Mouse (Mus musculus): ENCODE results near the gene Terf2ip. TPM values are rescaled to one million over a fixed set of nuclear protein-coding genes. Genes with fewer than 3 reads are reported as not detected.

Gene Terf2ip
- 13.9 to 15.2 TPM (median 14.6 TPM) in 4 replicates for total RNA-seq (2023; ENCODE audit: inconsistent age)

DNA sequence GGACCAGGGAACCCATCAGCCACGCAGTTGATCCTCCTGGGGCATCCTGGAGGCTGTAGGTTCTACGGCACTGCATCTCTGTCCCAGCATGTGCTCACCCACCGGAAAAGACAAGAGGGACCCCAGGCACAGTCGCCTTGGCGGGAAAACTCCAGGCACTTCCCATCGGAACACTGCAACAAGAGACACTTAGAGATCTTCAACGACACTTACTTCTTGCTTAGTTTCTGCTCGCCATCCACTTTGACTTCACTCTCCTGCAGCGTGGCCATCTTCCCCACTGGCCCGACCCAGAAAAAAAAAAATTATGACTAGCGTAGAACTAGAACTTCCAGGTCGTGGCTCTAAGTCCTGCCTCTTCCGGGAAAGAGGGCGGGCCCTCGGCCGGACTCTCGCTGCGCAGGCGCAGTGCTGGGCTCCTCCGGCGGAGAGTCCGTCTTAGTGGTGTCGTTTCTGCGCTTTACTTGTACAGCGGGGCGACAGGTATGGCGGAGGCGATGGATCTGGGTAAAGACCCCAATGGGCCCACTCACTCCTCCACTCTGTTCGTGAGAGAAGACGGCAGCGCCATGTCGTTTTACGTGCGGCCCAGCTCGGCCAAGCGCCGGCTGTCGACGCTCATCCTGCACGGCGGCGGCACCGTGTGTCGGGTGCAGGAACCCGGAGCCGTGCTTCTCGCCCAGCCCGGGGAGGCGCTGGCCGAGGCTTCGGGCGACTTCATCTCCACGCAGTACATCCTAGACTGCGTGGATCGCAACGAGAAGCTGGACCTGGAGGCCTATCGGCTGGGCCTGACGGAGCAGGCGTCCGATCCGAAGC is at the start of gene Terf2ip, which contains the start of gene Kars:
TSS of gene Terf2ip (plus strand) at position 402 of the 819 bp plus-strand sequence.
TSS of gene Kars (minus strand) at position 327 of the 819 bp plus-strand sequence.

DNA sequence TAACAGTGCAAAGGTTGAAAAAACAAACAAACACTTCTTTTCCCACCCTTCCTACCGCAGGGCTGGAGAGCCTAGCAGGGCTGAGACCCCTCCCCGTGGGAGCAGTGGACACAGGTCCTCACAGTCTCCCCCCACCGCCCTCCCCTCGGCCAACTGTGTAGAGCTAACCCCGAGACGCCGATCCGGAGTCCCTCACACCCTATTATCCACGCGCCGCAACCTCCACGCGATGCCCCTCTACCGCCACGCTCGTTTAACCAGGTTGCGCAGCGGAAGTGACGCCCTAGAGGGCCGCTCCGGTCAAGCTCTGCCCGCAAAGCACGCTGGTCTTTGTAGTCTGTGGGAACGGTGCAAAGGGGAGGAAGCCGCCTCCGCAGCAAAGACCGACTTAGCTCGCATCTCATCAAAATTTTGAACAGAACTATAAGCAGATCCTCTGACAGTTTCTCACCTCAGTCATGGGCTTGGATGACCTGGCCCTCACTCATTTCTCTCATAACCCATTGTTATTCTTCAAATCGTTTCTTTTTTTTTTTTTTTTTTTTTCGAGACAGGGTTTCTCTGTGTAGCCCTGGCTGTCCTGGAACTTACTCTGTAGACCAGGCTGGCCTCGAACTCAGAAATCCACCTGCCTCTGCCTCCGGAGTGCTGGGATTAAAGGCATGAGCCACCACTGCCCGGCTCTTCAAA is 19.0 kb upstream of the Terf2ip start, which contains the start of gene Adat1:
TSS of gene Adat1 (minus strand) at position 290 of the 690 bp plus-strand sequence.

DNA sequence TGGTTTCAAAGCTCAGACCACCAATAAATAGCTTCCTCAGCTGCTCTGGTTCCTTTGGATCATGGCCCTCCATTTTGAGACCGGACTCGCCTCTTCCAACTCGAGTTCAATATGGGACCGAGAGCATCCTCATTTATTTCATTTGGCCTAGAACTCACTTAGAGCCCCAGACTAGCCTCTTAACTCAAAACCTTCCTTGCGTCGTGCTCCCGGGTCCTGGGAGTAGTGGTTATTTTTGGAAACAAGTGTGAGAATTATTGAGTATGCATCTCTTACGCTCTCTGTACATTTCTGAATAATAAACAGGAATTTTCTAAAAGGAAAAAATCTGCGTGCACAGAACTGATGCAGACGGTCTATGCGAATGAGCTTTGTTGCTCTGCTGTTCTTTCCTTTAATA is 3.7 kb downstream of the Terf2ip start, which contains the start of gene Gm6793:
TSS of gene Gm6793 (minus strand) at position 101 of the 400 bp plus-strand sequence.

Other genes with a start within 250 kb of the Terf2ip start
- gene Cfdp1, start 157.1 kb upstream of the Terf2ip start, total RNA-seq (2023; ENCODE audit: inconsistent age), result 42.6 to 54.3 TPM (median 46.9 TPM) in 4 replicates
- 3.6 to 4.4 TPM (median 3.9 TPM) in 4 replicates for gene Tmem170, start 134.6 kb upstream of the Terf2ip start, total RNA-seq (2023; ENCODE audit: inconsistent age)
- not detected in 4 replicates for gene Chst5, start 101.0 kb upstream of the Terf2ip start, total RNA-seq (2023; ENCODE audit: inconsistent age)
- gene Tmem231, start 77.5 kb upstream of the Terf2ip start, total RNA-seq (2023; ENCODE audit: inconsistent age), result 3.3 to 4.3 TPM (median 3.6 TPM) in 4 replicates
- gene Gabarapl2, start 70.7 kb upstream of the Terf2ip start, total RNA-seq (2023; ENCODE audit: inconsistent age), result 116 to 129 TPM (median 120 TPM) in 4 replicates
- gene Adat1, start 19.1 kb upstream of the Terf2ip start, total RNA-seq (2023; ENCODE audit: inconsistent age), result 3.1 to 5.2 TPM (median 4.1 TPM) in 4 replicates
- 80.2 to 88.1 TPM (median 84.0 TPM) in 4 replicates for gene Kars, start 75 bp upstream of the Terf2ip start, total RNA-seq (2023; ENCODE audit: inconsistent age)
- gene Gm6793, start 3.6 kb downstream of the Terf2ip start, total RNA-seq (2023; ENCODE audit: inconsistent age), result 0.36 TPM in 1 of 4 replicates, not detected in the others

All from B cell, adult (primary cell).